Mouse (Mus musculus): ENCODE data around the gene Ryk.

Gene Ryk

GRCm38 (mm10) chr9:102858283-102858682 lies 23.6 kb downstream of the Ryk start:
- DNase-seq (ENCODE audit: low read depth, low spot score) = no peak

DNA sequence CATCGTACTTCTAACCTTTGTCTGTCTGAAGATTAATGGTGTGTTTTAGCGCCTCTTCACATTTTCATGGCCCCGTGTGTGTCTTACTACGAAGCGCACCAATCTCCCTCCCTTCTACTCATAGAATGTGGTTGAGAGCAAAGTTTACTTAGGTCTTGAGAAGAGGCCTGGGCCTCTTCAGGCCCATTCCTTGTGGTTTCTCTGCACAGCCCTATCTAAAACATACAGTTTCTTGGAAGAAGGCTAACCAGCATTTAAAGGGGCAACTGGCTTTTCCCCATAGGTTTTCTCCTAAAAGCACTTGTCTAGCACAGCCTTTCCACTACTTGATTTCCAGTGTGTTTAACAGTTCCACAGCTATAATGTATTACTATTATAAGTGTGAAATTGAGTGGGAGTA lies 24.7 kb downstream of the Ryk start:
- no peak for DNase-seq (ENCODE audit: low read depth, low spot score)

DNA sequence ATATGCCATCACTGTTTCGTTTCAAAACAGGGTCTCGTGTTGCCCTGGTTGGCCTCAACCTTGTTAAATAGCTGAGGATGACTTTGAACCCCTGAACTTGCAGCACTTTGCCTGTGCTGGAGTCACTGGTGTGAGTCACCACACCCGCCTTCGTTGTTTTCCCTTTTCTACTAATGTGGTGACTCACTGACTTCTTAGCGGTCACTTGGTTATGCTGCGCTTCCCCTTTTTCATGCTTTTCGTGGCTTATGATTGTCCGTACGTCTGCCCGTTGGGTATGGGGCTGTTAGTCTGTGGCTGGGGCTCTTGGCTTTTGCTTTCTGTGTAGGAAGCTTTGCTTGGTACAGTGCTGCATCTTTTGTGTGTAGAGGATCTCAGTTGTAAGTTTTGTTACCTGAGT lies 25.2 kb downstream of the Ryk start:
- DNase-seq (ENCODE audit: low read depth, low spot score) = no peak

DNA sequence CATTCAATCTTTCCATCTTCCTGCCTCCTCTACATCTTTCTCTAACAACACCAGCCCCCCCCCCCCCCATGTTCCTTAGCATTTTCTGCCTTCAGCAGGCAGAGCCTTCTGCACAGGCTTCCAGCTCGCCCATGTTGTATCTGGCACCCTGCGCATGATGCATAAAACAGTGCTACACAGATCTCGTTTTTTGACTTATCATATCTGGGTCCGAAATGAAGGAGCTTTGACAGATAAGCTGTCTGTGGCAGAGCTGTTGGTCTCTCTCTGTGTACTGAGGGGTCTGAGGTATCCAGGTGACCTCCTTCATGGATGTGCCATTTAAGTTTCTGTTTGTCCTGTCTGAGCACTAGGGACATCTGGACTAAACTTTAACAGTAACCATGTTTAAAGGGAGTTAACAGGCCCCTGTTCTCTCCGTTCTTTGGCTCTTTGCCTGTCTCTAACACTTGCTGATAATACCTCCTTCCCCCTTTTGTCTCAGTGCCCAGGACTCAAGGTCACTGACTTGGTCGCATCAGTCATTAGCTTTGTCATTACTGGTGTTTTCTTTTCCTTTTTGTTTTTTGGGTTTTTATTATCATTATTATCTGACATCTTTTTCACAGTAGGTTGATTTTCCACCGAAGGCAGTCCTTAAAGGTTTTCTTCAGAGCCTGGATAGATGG lies 26.2 kb downstream of the Ryk start:
- no peak for DNase-seq (ENCODE audit: low read depth, low spot score)

DNA sequence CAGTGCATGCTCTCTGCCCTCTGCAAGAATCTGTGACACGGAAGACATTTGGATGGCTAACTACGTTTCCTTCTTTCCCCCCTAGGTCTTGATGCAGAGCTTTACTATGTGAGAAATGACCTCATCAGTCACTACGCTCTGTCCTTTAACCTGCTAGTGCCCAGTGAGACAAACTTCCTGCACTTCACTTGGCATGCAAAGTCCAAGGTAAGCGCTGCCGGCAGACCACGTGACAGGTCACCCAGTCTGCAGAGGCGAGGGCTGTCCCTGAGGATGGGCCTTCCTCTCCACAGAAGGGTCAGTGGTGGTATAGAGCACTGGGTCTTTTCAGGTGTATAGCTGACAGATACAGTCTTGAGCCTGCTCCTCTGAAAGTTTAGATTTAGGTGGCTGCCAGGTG lies 27.1 kb downstream of the Ryk start:
- no peak for DNase-seq (ENCODE audit: low read depth, low spot score)

DNA sequence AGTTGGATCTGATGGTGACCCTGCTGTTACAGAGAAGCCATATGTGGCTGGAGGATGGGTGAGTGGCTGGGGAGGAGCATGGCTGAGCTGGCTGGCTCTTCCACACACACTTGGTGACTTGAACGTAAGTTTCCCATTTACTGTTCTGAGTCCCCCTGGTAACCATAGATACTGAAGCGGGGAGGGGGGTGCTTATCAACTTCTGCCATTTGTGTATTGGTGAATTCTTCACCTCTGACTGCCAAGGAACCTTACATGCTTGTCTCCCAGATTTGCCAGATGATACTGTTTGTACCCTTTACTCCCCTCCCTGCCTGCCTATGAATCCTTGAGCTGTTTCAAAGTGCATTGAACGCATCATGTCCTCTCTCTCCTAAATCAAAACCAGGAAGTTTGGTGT lies 27.5 kb downstream of the Ryk start:
- DNase-seq (ENCODE audit: low read depth, low spot score) = no peak

- DNase-seq (ENCODE audit: low read depth, low spot score) = no peak
These were observed 29.3 kb downstream of the Ryk start for GRCm38 (mm10) chr9:102863876-102864545.

DNA sequence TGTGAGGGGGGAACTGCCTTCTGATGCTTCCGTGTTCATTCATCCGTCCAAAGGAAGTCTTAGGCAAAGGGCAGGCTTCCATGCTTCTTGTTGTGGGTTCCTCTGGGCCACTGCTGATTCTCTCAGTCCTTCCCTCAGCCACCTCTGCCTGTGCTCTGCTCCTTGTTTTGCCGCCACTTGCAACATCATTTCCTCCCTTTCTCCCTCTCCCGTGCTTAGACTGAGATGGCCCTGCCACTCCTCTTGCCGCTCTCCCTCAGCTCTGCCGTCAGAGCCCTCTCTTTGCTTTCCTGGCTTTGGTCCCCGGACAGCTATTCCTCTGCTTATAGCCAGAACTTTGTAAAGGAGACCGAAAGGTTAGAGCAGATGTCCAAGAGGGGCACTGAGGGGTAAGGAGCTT lies 30.2 kb downstream of the Ryk start:
- DNase-seq (ENCODE audit: low read depth, low spot score) = no peak

GRCm38 (mm10) chr9:102865946-102866737 lies 31.4 kb downstream of the Ryk start:
- DNase-seq (ENCODE audit: low read depth, low spot score) = peak; percentile 67

GRCm38 (mm10) chr9:102866893-102867292 lies 32.2 kb downstream of the Ryk start:
- DNase-seq (ENCODE audit: low read depth, low spot score) = peak; percentile 79

- DNase-seq (ENCODE audit: low read depth, low spot score) = no peak
These were observed 32.8 kb downstream of the Ryk start for GRCm38 (mm10) chr9:102867516-102867915.

DNA sequence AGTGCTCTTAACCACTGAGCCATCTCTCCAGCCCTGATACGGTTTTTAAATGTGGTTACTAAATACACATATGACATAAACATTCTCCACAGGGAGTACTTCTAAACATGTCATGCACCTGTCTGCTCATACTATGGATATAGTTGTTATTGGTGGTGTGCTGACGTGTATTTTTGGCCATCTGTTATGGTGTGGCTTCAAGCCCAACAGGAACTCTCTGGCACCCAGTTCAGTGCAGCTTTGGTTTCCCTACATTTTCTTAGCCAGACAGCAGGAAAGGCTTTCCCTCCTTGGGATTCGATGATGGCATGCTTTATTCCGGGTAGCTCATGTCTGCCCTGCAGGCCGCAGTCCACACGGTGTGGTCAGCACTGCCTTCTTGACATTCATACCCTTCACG lies 33.7 kb downstream of the Ryk start:
- DNase-seq (ENCODE audit: low read depth, low spot score) = no peak

DNA sequence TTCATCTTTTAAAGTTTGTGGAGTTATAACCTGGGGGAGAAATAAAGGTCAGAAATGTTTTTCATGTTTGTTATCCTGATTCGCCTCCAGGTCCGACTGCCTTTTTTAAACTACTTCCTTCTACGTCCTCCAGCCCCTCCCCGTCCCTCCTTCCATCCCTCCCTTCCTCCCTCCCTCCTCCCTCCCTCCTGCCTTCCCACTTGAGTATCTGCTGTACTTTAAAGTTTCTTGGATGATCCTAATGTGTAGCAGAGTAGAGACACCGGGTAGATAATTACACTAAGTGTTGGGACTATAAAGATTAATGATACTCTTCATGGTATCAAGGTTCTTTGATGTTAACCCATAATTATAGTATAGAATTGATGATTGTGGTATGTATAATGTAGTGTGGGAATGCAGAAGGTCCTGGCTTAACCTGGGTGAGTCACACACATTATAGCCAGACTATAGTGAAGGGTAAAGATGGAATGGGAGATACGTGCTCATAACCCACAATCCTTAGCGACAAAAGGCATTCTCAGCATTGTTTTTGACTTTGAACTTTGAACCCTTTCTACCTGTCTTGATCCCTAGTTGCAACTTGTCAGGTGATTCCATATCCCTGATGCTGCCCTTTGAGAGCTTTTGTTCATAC lies 41.5 kb downstream of the Ryk start:
- DNase-seq (ENCODE audit: low read depth, low spot score) = no peak

DNA sequence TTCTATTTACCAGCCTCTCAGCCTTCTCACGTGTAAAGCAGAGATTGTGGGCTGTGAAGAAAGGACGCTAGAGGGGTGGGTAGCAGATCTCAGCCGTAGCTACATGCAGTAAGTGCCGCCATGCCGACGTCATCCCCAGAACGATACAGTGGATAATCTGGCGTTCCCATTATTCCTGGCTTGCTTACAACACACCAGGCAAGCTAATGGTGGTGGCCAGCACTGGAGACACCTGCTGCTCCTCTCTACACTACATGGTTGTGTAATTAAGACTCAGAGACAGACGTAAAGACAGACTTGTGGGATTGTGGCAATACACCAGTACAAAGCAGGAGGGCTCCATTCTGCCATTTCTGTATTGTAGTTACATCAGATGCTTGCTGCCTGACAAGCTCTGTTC lies 43.2 kb downstream of the Ryk start:
- DNase-seq (ENCODE audit: low read depth, low spot score) = no peak

GRCm38 (mm10) chr9:102879545-102879944 lies 44.8 kb downstream of the Ryk start:
- DNase-seq (ENCODE audit: low read depth, low spot score) = peak; percentile 75

GRCm38 (mm10) chr9:102884703-102885102 lies 50.0 kb downstream of the Ryk start:
- DNase-seq (ENCODE audit: low read depth, low spot score) = no peak

DNA sequence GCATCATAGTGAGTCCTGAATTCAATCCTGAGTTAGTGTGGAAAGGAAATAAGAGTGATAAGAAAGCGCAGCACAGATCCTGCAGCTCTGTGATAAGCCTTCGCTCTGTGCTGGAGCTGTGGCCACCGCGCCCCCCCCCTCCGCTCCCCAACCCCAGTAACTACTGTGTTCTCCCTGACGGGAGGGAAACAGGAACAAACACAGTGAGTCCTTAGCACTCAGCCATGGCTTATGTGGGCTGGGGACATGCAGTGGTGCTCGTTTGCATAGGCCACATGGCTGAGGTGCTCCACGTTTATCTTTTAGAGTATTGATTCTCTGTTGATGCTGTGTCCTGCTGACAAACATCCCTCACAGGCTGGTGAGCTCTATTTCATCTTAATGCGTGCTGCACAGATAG lies 55.4 kb downstream of the Ryk start:
- no peak for DNase-seq (ENCODE audit: low read depth, low spot score)

GRCm38 (mm10) chr9:102892480-102893355 lies 58.0 kb downstream of the Ryk start:
- DNase-seq (ENCODE audit: low read depth, low spot score) = no peak

DNA sequence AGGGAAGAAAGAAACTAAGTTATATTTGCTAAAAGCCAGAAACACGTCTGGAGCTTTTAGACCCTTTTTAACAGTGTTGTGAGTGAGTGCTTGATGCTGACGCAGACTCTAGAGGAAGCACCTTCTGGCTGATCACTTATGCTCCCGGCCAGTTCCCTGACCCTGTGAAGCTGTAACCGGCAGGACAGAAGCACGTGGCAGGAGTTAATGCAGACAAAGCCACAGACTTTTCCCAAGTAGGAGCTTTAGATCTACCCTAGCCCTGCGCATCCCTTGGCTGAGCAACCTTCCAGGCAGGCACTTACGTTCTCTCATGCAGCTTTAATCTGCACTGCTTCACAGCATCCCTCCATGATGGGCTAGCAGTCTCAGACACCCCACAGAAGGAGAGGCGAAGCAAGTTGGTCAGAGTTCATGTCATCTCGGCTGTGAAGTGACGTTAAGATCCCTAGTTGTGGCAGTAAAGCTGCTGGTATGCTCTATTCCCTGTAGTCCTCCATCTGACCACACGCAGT lies 58.7 kb downstream of the Ryk start:
- DNase-seq (ENCODE audit: low read depth, low spot score) = no peak

- no peak for DNase-seq (ENCODE audit: low read depth, low spot score)
These were observed 65.2 kb downstream of the Ryk start for GRCm38 (mm10) chr9:102899916-102900315.

DNA sequence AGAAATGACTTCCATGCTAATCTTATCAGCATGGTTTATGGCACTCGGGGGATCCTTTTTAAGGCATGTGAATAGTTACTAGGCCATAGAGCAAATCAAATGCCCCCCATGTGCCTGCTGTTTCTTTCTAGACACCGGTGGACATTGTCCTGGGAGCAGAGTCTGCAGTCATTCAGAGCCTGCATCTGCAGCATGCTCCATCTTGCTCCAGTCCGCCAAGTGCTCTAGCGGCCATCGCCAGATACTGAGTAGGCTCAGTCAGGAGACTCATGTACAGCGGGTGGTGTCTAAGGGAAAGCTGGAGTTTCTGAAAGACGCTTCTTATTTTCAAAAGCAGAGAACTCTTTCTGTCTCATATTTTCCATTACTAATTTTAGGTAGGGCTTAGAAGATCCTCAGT lies 67.6 kb downstream of the Ryk start:
- DNase-seq (ENCODE audit: low read depth, low spot score) = no peak

Measured in forelimb bud, embryonic 11.5 days (tissue).